Mouse (Mus musculus) liver, embryonic 14.5 days (tissue): ENCODE measurements around the gene Ifih1.

Source experiments
- CTCF ChIP-seq: IDR thresholded peaks from 2 replicates; pipeline ENCODE4 v1.5.1; 2016; ENCODE audit warnings: antibody characterized with exemption, low read depth, control low read depth
- EP300 ChIP-seq: IDR thresholded peaks from 2 replicates; pipeline ENCODE4 v1.6.1; 2016; ENCODE audit warnings: antibody characterized with exemption, low read depth

GRCm38 (mm10) chr2:62574250-62574649 lies 71.8 kb downstream of the Ifih1 start:
- TF ChIP-seq CTCF (no peak), EP300 (no peak)
